Mouse (Mus musculus) forelimb bud, embryonic 11.5 days (tissue): ENCODE data around the gene Stk16.

Experiments
- DNase-seq: peaks from one replicate; pipeline ENCODE4 v3.0.0-alpha.2; 2012; ENCODE audit warnings: low read depth, low spot score

Gene Stk16

GRCm38 (mm10) chr1:75210136-75211087 is at the start of gene Stk16, which contains the start of gene Glb1l:
Stk16 (plus strand) TSS chr1:75210838.
Glb1l (minus strand) TSS chr1:75210813.
- peak; percentile 95 for DNase-seq

- no peak for DNase-seq
Observed at GRCm38 (mm10) chr1:75168093-75168471, 42.6 kb upstream of the Stk16 start.

GRCm38 (mm10) chr1:75168472-75169464 is 41.9 kb upstream of the Stk16 start, which contains the start of gene Zfand2b:
Zfand2b (plus strand) TSS chr1:75168646.
- peak; percentile 94 for DNase-seq

- no peak for DNase-seq
Observed at GRCm38 (mm10) chr1:75179334-75180104, 31.1 kb upstream of the Stk16 start.

- peak; percentile 87 for DNase-seq
Observed at GRCm38 (mm10) chr1:75180105-75180590, 30.5 kb upstream of the Stk16 start, which contains the start of gene Abcb6. Abcb6 (minus strand) TSS chr1:75180392.

GRCm38 (mm10) chr1:75180741-75181140 is 29.9 kb upstream of the Stk16 start:
- DNase-seq, result no peak

GRCm38 (mm10) chr1:75181377-75181870 is 29.2 kb upstream of the Stk16 start:
- no peak for DNase-seq

GRCm38 (mm10) chr1:75182160-75182559 is 28.5 kb upstream of the Stk16 start:
- DNase-seq, result no peak

GRCm38 (mm10) chr1:75185495-75185894 is 25.1 kb upstream of the Stk16 start:
- DNase-seq, result no peak

- no peak for DNase-seq
Observed at GRCm38 (mm10) chr1:75187126-75187525, 23.5 kb upstream of the Stk16 start.

- no peak for DNase-seq
Observed at GRCm38 (mm10) chr1:75187914-75188483, 22.6 kb upstream of the Stk16 start.

- DNase-seq, result no peak
Observed at GRCm38 (mm10) chr1:75190577-75190976, 20.1 kb upstream of the Stk16 start.

GRCm38 (mm10) chr1:75191258-75191621 is 19.4 kb upstream of the Stk16 start:
- no peak for DNase-seq

- DNase-seq, result peak; percentile 97
Observed at GRCm38 (mm10) chr1:75191622-75192402, 18.8 kb upstream of the Stk16 start, which contains the start of the genes Ankzf1 and Atg9a. Ankzf1 (plus strand) TSS chr1:75192151. Atg9a (minus strand) TSS chr1:75192196.

- no peak for DNase-seq
Observed at GRCm38 (mm10) chr1:75192452-75192851, 18.2 kb upstream of the Stk16 start.

- no peak for DNase-seq
Observed at GRCm38 (mm10) chr1:75201236-75201635, 9.4 kb upstream of the Stk16 start.

GRCm38 (mm10) chr1:75208967-75209678 is 1.5 kb upstream of the Stk16 start:
- peak; percentile 18 for DNase-seq

GRCm38 (mm10) chr1:75211141-75211708 is 587 bp downstream of the Stk16 start:
- no peak for DNase-seq
